Mouse (Mus musculus) intestine, embryonic 16.5 days (tissue): Measurements from ENCODE around the gene E130218I03Rik. TPM values are rescaled to one million over a fixed set of nuclear protein-coding genes. Genes with fewer than 3 reads are reported as not detected.

ENCODE experiments used
- ATAC-seq: fragments of 200-750 bp; cut with Nextera tagmentation; 2 replicates; pipeline ENCODE4 v1.8.0; 2017; ENCODE audit warnings: moderate TSS enrichment, moderate library complexity
- H3K27ac ChIP-seq: fragments of 300-500 bp; sonication (generic); 2 replicates; pipeline ENCODE4 v1.5.1; 2014; ENCODE audit warnings: mild to moderate bottlenecking, low read length
- H3K27me3 ChIP-seq: fragments of 300-500 bp; sonication (generic); replicated peaks from 2 replicates; pipeline ENCODE4 v1.6.1; 2014; ENCODE audit warnings: low read length, control low read depth, mixed read lengths; ENCODE audit not compliant: control insufficient read depth, insufficient read depth
- H3K36me3 ChIP-seq: fragments of 300-500 bp; sonication (generic); 2 replicates; pipeline ENCODE4 v1.6.1; 2014; ENCODE audit warnings: low read length, control low read depth; ENCODE audit not compliant: control insufficient read depth, insufficient read depth
- H3K4me1 ChIP-seq: fragments of 300-500 bp; sonication (generic); 2 replicates; pipeline ENCODE4 v1.6.1; 2014; ENCODE audit warnings: low read length, control low read depth, mixed read lengths; ENCODE audit not compliant: control insufficient read depth, insufficient read depth
- H3K4me2 ChIP-seq: fragments of 300-500 bp; sonication (generic); 2 replicates; pipeline ENCODE4 v1.6.1; 2014; ENCODE audit warnings: low read depth, low read length, control low read depth
- H3K4me3 ChIP-seq: fragments of 300-500 bp; sonication (generic); 2 replicates; pipeline ENCODE4 v1.5.1; 2014; ENCODE audit warnings: mild to moderate bottlenecking, low read length
- H3K9ac ChIP-seq: fragments of 300-500 bp; sonication (generic); 2 replicates; pipeline ENCODE4 v1.6.1; 2014; ENCODE audit warnings: low read depth, low read length
- H3K9me3 ChIP-seq: fragments of 300-500 bp; sonication (generic); 2 replicates; pipeline ENCODE4 v1.6.1; 2016; ENCODE audit warnings: low read length, control low read depth; ENCODE audit not compliant: control insufficient read depth
- WGBS: fragments of 180-500 bp; shearing (Covaris S2); extraction: QIAGEN DNeasy Blood & Tissue Kit; methylation state at CpG from one replicate; pipeline ENCODE4 v1.1.7; 2014; 5-methylcytosine and 5-hydroxymethylcytosine counted together
- polyA plus RNA-seq: library from polyadenylated mRNA; unstranded; fragments of >200 nt; fragmentation: Nextera tagmentation; extraction: Ambion mirVana; gene quantifications from 2 replicates; pipeline ENCODE4 v1.2.1, GENCODE M21; 2015

Gene E130218I03Rik
- polyA plus RNA-seq, 1 experiment from 2014 or later = 0.28 TPM

- H3K36me3 ChIP-seq = no peaks in the 10 kb centered on the region
- 19% methylated on average over 13 of the region's 13 CpGs for WGBS
- peak overlapping the region; percentile 20; the same call in 1 of the 2 replicates for H3K9ac ChIP-seq
- peak overlapping the region; percentile 7; the same call in 1 of the 2 replicates for H3K4me3 ChIP-seq
- no peaks in the 10 kb centered on the region for H3K27me3 ChIP-seq
- H3K4me2 ChIP-seq = peak overlapping the region; percentile 37
- peak; percentile 32 for ATAC-seq
- peaks cover 5% of the 10 kb centered on the region; the same call in 1 of the 2 replicates for H3K4me1 ChIP-seq
- no peaks in the 10 kb centered on the region for H3K9me3 ChIP-seq
- no peak overlapping the region for H3K27ac ChIP-seq
Observed at GRCm38 (mm10) chr4:134272731-134273416, 29.4 kb downstream of the E130218I03Rik start.

DNA sequence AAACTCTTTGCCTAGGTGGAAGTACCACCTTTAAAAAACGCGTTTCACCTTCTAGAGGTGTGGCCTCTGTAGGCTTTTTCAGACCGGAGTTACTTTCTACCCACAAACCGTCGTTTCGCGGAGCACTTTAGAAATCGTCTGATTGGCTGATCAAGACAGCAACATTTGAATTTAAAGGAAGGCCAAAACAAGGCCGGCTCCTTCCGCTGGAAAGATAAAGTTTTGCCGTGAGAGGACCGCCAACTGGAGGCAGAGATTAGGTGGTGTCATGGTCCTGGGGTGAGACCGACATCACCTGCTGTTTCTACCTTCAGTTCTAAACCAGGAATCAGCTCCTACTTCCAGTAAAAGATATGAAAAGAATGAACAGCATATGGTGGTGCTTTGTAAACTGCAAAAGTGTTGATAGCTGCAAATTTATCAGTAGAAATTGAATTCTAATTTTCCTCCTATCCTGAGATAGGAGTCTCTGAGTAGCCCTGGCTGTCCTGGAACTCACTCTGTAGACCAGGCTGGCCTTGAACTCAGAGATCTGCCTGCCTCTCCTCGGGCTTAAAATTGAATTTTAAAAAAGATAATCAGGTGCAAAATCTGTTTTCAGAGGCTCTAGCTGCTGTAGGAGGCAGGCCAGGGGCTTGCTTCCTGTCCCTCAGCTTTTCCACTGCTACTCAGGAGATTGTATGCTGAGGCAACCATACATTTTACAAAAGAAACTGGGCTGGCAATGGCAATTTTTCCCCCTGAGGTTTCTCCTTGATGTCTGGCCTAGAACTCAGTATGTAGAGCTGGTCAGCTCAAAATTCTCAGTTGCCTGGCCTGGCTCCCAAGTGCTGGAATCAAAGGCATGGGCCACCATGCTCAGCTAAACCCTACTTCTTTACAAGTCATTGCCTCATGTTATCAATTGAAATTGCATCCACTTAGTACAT lies 30.2 kb downstream of the E130218I03Rik start:
- peaks cover 5% of the 10 kb centered on the region; the same call in 1 of the 2 replicates for H3K4me1 ChIP-seq
- H3K4me2 ChIP-seq = peak overlapping the region; percentile 37
- H3K4me3 ChIP-seq = peak overlapping the region; percentile 7; the same call in 1 of the 2 replicates
- no peak overlapping the region for H3K27ac ChIP-seq
- H3K36me3 ChIP-seq = peaks cover 4% of the 10 kb centered on the region; the same call in 1 of the 2 replicates
- no peaks in the 10 kb centered on the region for H3K9me3 ChIP-seq
- no peak overlapping the region; the same call in 1 of the 2 replicates for H3K9ac ChIP-seq
- WGBS = 4% methylated on average over 14 of the region's 14 CpGs
- H3K27me3 ChIP-seq = no peaks in the 10 kb centered on the region
- peak; percentile 79 for ATAC-seq

DNA sequence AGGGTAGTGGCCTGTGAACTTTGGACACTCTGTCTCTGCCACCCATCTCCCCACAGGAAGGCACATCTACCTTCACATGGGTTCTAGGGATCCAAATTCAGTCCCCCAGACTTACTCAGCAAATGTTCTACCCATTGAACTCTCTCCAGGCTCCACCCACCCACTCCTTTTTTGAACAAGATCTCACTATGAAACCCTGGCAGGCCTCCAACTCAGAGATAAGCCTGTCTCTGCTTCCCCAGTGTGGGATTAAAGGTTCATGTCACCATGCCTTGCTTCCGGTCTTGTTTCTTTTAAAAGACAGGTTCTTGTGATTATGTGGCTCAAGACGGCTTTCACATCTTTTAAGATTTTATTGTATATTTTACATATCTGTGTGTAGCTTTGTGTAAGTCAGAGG lies 41.5 kb downstream of the E130218I03Rik start:
- H3K27ac ChIP-seq = no peak overlapping the region; the same call in 1 of the 2 replicates
- no peaks in the 10 kb centered on the region for H3K9me3 ChIP-seq
- no peaks in the 10 kb centered on the region for H3K27me3 ChIP-seq
- no peak overlapping the region for H3K4me2 ChIP-seq
- H3K4me1 ChIP-seq = peaks cover 20% of the 10 kb centered on the region
- peaks cover 6% of the 10 kb centered on the region for H3K36me3 ChIP-seq
- no peak for ATAC-seq
- no peak overlapping the region for H3K9ac ChIP-seq
- H3K4me3 ChIP-seq = no peak overlapping the region
- 85% methylated on average over 2 of the region's 2 CpGs for WGBS

GRCm38 (mm10) chr4:134286226-134287167 lies 43.0 kb downstream of the E130218I03Rik start:
- Histone ChIP-seq H3K36me3 (peaks cover 3% of the 10 kb centered on the region; the same call in 1 of the 2 replicates), H3K27me3 (no peaks in the 10 kb centered on the region), H3K9me3 (no peaks in the 10 kb centered on the region), H3K9ac (peak overlapping the region; percentile 99), H3K4me1 (peaks cover 20% of the 10 kb centered on the region), H3K4me2 (peak overlapping the region; percentile 85), H3K4me3 (peak overlapping the region; percentile 100), H3K27ac (peak overlapping the region; percentile 94)
- under 1% methylated on average over 59 of the region's 59 CpGs for WGBS
- ATAC-seq = peak; percentile 42

DNA sequence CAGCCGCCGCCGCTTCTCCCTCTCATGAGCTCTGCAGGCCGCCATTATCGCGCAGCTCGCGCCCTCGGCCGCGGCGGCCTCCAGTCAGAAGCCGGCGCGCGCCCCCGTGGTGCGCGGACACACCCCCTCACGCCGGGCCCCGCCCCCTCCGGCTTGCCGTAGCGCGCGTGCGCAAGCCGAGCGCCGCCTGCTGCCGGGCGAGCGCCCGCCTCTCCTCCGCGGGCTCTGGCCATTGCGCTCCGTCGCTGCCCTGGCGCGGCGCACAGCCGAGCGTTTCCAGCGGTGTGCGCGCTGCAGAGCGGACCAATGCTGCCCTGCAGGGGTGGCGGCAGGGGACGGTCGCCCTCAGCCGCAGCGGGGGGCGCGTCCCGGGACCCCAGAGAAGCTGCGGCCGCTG lies 43.7 kb downstream of the E130218I03Rik start:
- peak overlapping the region; percentile 99 for H3K9ac ChIP-seq
- no peaks in the 10 kb centered on the region for H3K27me3 ChIP-seq
- under 1% methylated on average over 45 of the region's 59 CpGs for WGBS
- peaks cover 3% of the 10 kb centered on the region; the same call in 1 of the 2 replicates for H3K36me3 ChIP-seq
- peak overlapping the region; percentile 100 for H3K4me3 ChIP-seq
- H3K27ac ChIP-seq = peak overlapping the region; percentile 100
- peaks cover 20% of the 10 kb centered on the region for H3K4me1 ChIP-seq
- H3K4me2 ChIP-seq = peak overlapping the region; percentile 80
- no peaks in the 10 kb centered on the region for H3K9me3 ChIP-seq
- ATAC-seq = peak; percentile 95

DNA sequence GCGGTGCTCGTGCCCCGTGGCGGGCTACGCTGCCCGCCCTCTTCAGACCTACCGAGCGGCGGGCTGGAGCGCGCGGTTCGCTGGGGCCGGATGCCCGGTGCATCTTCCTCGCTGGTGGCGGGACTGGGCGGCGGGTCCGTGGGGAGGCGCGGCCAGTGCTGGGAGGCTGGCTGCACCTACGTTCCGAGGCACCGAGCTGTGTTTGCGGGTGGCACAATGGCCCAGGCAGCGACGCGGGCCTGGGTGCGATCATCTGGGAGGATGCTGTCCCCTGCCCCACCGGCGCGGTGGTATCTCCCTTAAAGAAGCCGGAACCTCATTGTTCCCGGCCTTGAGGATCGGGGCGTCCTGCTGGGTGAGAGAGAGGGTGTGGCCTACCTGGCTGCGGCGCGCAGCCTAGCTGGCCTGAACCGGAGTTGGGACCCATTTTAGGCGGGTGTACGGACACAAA lies 44.1 kb downstream of the E130218I03Rik start, which contains the start of gene Pdik1l:
Gene Pdik1l (minus strand): TSS at position 321 of the 451 bp plus-strand sequence.
- Histone ChIP-seq H3K9me3 (no peaks in the 10 kb centered on the region), H3K27me3 (no peaks in the 10 kb centered on the region), H3K4me2 (peak within 1 kb of the TSS; percentile 85), H3K36me3 (peaks cover 3% of the 10 kb centered on the region; the same call in 1 of the 2 replicates), H3K27ac (peak within 1 kb of the TSS; percentile 100), H3K9ac (peak within 1 kb of the TSS; percentile 99), H3K4me3 (peak within 1 kb of the TSS; percentile 100), H3K4me1 (peaks cover 20% of the 10 kb centered on the region)
- WGBS = under 1% methylated on average over 41 of the region's 43 CpGs
- ATAC-seq = peak; percentile 80

GRCm38 (mm10) chr4:134288397-134289256 lies 45.2 kb downstream of the E130218I03Rik start:
- no peak for ATAC-seq
- H3K4me3 ChIP-seq = peak overlapping the region; percentile 100
- H3K4me2 ChIP-seq = peak overlapping the region; percentile 80
- WGBS = 19% methylated on average over 11 of the region's 11 CpGs
- peaks cover 20% of the 10 kb centered on the region for H3K4me1 ChIP-seq
- no peaks in the 10 kb centered on the region for H3K9me3 ChIP-seq
- peak overlapping the region; percentile 100 for H3K27ac ChIP-seq
- no peaks in the 10 kb centered on the region for H3K27me3 ChIP-seq
- H3K36me3 ChIP-seq = peaks cover under 1% of the 10 kb centered on the region; the same call in 1 of the 2 replicates
- H3K9ac ChIP-seq = peak overlapping the region; percentile 99

DNA sequence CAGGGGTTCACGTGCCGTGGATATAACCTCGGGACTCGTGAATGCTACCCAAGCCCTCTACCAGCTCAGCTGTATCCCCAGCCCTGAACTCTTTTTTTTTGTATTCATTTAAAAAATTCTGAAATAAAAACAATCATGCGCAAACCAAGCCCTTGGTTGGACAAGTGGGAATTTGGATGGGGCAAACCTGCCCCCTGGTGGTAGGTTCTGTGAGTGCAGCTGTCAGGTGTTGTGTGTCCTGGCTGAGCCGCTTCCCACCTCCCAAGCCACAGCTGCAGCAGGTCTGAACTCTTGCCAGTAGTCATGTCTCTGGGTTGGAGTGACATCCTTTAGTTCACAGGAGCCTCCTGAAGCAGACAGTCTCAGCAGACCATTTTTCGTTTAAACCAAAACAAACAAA lies 48.6 kb downstream of the E130218I03Rik start:
- no peak for ATAC-seq
- no peaks in the 10 kb centered on the region for H3K36me3 ChIP-seq
- no peak overlapping the region for H3K27ac ChIP-seq
- no peaks in the 10 kb centered on the region for H3K27me3 ChIP-seq
- no peak overlapping the region for H3K9ac ChIP-seq
- 25% methylated on average over 7 of the region's 7 CpGs for WGBS
- no peak overlapping the region for H3K4me2 ChIP-seq
- H3K4me1 ChIP-seq = peaks cover 7% of the 10 kb centered on the region
- no peak overlapping the region for H3K4me3 ChIP-seq
- no peaks in the 10 kb centered on the region for H3K9me3 ChIP-seq
